Mouse (Mus musculus): ENCODE data around the gene Eln.

- TF ChIP-seq EP300 (IDR thresholded peaks at IDR 0.05; ENCODE audit: low read depth) = no peak
- no peak for TF ChIP-seq CTCF (IDR thresholded peaks at IDR 0.05; ENCODE audit: low read depth)
These were observed 37.8 kb downstream of the Eln start for GRCm38 (mm10) chr5:134709275-134709674.
